Mouse (Mus musculus) thymus, postnatal 36 days (tissue): ENCODE data around the gene Zfp800.

Source experiments
- DNase-seq, 2 experiments: peaks; one replicate each; pipeline ENCODE4 v3.0.0; 2022; ENCODE audit warnings: mixed read lengths in 2 of 2

Zfp800 gene

DNA sequence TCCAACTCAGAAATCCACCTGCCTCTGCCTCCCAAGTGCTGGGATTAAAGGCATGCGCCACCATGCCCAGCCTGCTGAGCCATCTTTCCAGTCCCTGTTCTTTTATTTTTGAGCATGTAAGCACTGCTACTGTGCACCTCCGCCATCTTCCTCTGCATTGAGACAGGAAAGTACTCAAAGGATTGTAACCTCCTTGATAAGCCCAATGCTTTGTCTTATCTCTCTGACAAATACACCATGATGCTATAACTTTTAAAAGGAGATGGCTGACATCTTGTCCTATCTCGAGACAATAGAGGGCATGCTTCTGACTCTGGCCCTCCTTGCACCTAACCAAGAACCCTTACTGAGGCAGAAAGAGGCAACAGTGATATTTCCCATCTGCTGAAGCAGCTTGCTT lies 88.9 kb downstream of the Zfp800 start:
- DNase-seq, result no peak

DNA sequence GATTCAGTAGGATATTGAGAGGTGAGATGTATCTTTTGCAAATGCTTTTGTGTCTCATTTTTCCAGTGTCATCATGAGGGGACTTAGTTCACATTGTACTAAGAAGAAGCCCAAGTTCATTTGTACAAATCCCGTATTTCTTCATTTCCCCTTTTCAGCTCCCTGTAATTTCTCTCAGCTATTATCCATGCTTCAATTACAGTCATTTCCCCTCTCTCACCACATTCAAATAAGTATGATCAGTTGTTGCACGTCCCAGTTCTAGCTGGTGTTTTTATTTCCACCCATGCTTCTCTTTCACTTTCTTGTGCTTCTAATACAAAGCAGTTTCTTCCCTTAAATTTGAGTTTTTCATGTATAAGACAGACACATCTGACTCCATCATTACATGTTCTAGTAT lies 91.1 kb downstream of the Zfp800 start:
- no peak for DNase-seq

DNA sequence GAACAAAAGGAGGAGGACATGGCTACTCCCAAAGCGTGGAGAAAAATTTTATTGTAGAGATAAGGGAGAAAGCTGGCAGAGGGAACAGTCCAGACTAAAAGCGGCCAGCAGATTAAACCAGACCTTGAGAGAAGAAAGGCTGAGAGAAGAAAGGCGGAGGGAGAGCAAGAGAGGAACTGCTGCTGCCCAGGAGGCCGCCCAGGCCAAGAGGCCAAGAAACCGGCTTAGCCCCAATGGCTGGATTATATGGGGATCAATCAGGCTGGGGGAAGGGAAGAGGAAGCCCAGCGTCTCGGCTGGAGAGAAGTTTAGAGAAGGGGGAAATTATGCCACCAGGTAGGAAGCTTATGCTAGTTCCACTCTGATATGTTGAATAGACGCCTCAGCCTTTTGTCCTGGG lies 101.5 kb downstream of the Zfp800 start:
- no peak for DNase-seq

DNA sequence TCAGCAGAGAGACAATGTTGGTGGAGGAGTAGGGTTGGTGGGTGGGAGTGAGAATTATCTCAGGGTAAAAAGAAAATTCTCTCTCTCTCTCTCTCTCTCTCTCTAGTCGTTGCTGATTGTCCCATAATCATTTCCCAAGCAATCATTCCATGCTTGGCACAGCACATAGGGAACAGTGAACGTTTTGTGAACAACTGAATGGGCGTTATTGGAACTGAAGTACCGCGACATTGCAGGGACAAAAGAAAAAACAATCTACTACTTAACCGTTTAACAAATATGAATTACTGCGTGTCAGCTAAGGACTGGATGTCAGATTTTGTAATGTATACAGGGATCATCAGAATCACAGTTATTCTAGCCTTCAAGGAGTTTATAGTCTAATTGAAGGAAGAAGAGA lies 102.2 kb downstream of the Zfp800 start:
- DNase-seq, result no peak

DNA sequence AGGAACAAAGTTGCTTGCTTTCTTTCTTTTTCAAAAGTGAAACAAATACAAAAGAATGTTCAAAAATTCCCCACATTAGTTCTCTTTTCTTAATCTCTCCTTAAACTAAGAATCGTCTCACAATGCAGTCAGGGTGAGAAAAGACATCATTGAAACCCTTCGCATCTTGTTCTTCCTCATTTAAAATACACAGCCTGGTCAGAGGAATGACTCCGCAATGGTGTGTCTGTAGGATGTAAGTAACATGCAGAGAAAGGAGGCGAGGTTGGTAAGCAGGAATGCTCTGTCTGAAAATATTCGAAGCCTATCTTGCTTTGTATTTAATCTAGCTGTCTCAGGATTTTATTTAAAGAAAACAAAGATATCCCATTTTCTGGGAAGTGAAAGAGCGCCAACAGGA lies 105.0 kb downstream of the Zfp800 start:
- DNase-seq, result no peak

DNA sequence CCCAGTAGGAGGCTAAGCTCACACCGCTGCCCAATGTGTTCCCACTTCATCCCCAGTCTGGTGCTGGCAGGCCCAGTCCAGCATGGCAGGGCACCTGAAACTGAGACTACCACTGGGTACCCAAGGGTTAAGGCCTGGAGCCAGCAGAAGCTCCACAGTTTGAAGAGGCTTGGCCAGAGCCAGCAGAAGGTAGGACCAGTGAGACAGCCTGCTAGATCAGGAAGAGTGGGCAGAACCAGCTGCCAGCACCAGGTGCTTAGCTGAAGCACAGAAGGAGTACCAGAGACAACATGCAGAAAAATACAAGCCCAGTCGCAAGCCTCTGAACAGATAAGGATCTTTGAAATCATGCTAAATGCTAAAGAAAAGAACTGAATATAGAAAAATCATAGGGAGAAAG lies 117.9 kb downstream of the Zfp800 start:
- no peak for DNase-seq

DNA sequence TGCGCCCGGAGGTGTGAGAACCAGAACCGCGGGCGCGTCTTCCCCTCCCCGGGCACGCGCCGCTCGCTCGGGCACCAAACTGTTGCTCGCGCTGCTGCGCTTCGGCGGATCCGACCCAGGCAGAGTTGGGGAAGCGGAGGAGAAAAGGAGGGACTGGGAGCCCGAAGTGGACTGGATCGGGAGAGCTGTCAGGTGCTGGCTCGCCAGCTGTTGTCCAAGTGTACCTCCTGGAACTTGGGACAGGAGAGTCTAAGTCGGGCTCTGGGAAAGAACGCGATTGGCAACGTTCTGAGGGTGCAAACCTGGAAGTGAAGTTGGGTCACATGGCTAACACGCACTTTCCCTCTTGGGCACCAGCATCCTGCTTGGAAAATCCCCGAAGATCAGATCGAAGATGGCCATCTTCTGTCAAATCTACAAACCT lies 135.6 kb downstream of the Zfp800 start:
- DNase-seq, result no peak

DNA sequence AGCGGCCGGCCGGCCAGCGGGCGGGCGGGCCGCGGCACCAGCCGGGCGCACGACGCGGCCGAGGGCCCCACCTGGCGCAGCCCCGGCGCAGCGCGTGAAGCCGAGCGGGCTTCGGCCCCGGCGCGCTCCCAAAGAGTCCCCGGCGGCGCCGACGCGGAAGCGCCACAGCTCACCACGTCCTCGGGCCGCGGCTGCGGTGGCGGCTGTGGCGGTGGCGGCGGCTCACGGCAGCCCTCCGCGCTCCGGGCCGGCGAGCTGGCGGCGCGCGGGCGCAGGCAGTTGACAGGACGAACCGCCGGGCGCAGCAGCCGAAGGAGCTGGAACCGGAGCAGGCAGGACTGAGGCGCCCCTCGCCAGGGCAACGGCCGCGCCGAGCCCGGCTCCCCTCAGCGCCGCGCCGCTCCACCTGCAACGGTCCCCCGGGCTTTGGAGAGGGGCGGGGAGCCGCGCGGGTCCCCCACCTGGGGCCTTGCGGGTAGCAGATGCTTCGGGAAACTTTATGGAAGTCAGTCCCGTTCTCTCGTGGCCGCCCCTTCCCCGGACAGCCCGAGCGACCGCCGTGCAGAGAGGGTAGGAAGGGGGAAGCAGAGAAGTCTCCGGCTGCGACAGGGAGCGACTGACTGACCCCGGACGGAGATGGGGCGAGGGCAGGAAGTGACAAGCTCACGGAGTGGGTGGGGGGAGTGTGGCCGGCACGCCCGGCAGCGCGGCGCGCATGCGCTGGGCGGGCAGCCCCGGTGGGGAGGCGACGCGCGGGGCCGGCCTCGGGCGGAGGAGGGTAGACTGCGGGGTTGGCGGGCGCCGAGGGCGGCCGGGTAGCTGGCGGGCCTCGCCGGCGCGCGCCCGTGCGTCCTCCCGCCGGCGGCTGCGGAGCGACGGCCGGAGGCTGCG lies 136.3 kb downstream of the Zfp800 start:
- peak; percentile 89 to 93 for DNase-seq

DNA sequence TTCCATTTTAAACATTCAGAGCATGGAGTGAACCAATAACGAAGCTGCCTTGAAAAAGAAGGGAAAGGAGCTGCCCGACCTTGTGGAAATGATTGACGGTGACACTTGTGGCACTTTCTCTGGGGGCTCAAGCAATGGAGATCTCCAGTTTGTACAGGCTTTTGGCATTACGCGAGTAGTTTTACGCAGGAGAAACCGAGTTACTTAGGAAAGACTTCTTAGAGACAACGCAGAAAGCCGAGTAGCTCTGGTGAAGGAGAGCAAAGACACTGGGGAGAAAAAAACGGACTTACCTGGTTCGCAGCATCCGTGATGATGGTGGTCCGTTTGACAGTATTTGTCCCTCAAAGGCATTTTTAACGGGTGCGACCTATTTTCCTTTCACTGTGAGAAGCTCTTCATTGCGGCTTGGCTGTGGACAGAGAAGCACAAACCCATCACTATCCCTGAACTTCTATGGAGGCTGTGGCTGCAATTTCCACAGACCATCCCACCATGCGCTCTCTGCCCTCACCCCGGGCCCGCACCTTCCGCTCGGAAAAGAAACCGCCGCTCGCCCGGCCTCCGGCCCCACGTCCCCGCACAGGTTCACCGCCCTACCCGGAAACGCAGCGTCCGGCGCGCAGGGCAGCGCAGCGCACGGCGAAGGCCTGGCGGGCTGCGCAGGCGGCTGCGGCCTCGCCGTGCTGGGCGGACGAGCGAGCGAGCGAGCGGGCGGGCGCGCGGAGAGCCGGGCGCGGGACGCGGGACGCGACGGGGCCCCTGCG lies 137.2 kb downstream of the Zfp800 start:
- peak; percentile 30 to 35 for DNase-seq

DNA sequence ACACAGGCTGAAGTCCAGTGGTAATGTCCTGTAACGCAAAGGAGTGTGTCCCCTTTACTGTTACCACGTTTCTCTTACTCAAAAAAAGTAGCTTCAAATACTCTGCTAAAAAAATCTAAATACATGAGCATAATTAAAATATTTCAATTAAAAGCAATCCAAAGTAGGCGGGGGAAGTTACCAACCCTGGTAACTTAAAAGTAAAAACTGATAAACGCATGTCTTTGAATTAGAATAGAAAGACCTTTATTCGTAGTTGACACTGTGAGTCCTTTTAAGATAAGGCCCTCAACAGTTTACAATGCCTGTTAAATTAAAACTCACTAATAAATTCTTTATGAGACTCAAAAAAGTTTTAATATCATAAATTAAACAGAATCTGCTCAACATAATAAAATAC lies 138.1 kb downstream of the Zfp800 start:
- no peak for DNase-seq

DNA sequence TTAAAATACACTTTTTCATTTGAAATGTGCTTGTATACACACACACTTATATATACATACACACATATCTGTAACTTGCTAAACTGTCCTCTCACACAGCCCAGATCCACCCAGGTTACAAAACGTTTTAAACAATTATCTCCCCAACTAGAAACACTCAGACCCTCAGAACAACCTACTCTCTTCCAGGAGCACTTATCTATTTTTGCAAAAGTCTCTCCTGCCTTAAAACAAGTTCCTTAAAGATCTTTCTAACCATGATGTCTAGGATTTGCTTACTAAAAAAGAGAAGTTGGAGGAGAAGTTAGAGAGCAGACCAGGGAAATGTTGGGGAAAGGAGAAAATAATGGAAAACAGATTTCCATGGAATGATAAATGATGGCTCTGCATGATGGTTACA lies 139.4 kb downstream of the Zfp800 start:
- no peak for DNase-seq

DNA sequence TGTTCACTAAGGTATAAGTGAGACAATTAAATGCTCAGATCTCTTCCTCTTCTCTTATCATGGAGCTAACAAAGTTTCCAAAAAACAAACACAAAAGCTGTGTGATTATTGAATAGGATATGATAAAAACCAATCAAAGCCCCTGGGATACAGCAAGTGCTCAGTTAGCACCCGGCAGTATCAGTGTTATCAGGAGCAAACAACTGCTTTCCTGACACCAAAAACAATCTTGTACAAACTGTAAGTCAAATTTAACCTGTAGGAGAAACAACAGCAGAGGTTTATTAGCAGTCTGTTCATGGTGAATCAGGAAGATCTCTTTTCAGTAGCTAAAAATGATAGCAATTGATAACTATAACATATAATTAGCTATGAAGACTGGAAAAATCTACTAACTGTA lies 140.0 kb downstream of the Zfp800 start:
- no peak for DNase-seq

DNA sequence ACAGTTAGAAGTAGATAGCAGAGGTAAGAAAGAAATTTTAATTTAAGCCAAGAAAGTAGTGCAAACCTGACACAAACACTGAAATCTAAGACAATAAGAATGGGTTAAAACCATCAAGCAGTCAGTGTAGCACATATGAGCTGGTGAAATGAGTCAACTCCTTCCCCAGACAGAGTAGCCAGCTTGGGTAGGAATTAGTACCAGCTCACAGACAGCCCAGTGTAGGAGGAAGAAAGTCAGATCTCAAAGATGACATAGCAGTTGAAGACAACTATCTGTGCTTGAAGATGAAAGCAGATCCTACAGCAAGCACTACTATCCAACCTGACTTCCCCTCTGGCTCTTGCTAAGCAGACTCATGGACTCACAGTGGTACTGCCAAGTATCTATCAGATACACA lies 145.0 kb downstream of the Zfp800 start:
- DNase-seq, result no peak

DNA sequence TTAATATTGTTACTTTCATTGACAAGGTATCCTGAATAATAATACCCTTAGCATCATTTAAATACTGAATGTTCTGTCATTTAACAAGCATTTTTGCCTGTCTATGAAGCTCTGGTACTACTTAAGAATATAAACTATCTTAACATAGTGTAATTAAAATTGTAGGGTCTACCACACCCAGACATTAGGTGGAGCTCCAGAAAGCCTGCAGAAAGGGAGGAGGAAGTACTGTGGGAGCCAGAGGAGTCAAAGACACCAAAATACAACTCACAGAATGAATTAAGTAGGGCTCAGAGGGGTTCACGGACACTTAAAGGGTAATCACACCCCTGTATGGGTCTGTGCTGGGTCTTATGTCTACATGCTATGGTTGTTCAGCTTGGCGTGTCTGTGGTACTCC lies 149.6 kb downstream of the Zfp800 start:
- DNase-seq, result no peak

DNA sequence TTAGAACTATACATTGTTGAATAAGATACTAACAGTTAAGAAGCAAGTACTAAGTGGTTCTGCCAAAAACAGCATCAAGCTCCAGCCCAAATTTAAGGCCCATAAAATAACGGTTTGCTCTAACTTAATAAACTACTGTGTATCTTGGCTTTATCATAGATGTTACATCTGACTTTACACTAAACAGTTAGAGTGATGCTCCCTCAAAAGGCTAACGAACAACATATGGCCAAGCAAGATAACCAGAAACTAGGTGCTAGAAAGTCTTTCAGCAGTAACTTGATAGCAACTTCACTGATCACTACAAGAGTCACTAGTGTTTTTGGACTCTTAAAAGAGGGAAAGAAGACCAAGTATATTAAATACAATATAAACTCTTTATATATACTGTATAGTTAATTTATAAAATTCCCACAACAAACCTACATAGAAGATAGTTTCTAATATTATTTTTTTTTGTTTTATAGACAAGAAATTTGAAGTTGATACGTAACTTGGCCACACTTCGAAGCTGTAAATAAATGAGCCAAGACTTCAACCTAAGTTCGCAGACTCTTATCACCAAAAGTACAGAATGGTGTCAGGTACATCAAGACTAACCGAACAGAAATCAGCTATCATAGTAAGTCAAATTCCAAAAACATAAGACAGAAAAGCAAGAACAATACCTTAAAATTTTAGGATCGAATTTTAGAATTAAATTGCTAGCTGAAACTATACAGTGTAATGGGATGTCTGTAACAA lies 165.0 kb downstream of the Zfp800 start:
- DNase-seq, result no peak

DNA sequence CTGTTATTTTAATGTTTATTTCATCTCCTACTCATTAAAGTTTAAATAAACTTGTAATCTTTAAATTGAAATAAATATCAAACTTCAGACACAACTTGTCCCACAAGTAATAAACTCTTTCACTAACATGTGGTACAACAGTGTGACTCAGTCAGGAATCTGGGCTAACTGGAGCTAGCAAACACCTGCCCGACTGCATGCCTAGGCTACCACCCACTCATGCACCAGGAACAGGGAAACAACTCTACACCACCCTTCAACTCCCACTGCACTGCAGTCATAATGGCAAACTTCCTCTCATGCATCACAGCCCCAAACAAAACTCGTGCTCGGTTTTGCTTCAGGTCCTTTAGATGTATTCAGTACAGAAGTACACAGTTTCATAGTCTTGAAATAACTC lies 169.7 kb downstream of the Zfp800 start:
- DNase-seq, result no peak

DNA sequence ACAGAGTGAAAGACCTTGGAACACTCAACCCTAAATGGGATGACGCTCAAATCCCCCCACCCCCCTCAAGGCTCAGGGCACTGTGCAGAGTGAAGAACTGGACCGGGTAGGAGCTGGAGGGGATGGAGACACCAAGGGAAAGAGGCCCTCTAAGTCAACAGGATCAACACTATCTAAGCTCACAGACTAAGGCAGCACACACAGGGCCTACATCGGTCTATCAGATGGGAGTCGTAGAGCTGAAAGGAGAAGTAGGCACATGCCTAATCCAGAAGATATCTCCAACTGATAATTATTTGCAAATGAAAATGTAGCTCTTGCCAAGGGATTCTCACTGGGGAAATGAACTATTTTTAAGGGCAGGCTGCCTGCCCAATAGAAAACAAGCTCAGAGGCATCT lies 176.8 kb downstream of the Zfp800 start:
- no peak for DNase-seq

DNA sequence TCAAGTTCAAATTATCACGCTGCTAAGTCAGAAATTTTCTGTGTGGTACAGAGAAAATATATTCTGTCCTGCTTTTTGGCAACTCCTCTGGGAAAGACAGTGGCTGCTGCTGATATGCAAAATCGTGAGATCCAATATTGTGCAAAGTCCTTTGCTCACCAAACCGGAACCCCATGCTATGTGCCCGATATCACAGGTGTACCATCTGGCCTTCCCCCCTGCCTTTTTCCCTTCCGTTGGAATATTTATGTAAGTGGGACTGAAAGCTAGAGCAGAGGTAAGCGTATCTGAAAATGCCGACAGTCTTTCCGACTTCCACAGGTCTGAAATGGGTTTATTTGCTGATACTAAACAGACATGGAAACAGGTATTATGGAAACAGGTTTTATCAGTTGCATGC lies 179.4 kb downstream of the Zfp800 start:
- no peak for DNase-seq

DNA sequence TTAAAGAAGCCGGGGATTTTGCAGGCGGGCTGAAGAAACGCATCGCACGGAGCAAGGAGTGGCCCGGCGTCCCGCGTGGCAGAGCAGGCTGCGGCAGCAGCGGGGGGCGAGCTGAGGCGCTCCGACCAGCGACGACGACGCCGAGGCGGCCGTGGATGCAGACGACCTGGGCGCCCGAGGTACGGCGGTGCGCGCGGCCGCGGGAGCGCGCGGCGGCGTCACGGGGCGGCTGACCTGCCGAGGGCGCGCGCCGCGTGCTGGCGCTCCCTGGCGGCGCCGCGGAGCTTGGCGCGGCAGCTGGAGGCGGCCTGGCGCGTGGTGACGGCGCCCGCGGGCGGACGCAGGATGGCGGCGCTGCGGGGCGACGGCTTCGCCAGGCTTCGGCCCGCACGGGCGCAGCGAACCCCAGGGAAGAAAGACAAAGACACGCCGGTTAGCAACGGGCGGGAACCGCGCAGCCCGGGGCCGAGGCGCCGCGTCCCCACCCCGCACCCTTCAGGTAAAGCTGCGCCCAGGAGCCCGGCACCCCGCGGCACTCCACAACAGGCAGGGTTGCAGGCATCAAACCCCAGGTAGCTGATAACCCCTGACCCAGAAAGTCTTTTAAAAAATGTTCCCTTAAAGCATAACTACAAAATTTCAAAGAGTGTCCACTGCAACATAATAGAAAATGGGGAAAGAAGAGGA lies 182.4 kb downstream of the Zfp800 start:
- peak; percentile 65 to 74 for DNase-seq

DNA sequence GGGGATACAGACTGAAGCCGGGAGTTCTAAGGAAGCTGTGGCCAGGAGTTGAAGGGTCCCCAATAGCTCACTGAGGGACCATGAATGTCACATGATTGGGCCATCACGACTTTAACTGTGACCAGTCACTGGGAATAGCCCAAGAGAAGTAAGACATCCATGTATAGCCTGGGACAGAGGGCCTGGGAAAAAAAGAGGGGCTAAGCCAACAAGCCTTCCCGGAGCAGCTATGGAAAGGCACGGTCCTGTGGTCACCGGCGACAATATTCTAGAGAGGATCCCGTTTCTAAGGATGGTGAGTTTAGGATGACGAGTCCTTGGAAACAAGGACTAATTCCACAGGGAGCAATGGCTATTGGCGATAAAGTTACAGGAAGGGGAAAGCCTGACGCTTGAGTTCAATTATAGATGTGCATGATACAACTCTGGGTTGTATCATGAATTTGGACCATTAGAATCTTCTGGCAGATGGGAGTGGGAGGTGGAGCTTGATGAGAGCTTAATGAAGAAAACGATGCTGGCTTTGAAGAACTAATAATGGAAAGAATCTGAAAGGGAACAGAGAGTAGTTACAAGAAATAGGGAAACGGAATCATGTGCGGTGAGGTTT lies 183.0 kb downstream of the Zfp800 start:
- DNase-seq, result no peak

DNA sequence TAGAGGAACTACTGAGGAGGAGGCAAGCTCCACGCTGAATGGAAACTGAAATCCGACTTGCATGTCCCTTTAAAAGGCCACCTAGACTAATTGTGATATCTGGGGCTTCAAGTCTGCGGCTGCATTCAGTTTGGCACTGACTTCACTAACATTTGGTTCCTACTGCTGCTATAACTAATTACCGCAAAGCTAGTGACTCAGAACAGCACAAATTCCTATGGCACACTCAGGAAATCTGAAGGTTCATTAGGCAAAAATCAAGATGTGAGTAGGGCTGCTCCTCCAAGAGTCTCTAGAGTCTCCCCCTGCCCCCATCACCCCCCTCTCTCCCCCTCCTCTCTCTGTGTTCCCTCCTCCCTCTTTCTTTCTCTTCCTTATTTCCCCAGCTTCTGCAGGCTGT lies 194.4 kb downstream of the Zfp800 start:
- DNase-seq, result no peak

DNA sequence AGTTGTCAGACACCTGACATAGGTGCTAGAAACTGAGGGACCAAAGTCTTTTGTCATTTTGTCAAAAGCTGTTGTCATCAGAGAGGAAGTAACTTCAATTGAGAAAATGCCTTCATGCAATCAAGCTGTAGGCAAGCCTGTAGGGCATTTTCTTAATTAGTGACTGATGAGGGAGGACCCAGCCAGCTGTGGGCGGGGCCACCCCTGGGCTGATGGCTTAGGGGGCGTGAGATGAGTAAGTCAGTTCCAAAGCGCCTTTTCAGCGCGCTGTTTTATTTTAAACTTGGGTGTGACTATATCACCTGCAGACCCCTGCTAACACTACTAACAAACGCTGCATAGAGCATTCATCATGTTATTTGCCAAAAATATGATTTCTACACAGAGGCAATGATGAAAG lies 195.0 kb downstream of the Zfp800 start:
- no peak for DNase-seq

DNA sequence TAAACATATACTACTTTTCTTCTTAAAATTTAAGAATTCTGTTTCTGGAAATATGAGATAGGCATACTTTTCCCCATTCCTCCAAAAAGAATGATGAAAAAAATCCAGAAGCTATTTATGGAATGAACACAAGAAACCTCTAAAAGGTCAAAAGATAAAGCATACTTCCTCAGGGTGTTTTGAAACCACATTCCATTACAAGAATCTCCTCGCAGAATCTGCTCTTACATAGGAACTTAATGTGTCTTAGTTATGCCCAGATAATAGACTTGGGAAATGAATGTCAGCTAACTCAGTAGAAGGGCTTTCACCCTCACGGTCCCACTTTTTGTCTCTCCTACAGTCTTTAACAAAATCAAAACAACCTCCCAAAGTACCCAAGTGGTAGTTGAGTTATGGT lies 203.9 kb downstream of the Zfp800 start:
- no peak for DNase-seq
